Mouse (Mus musculus) layer of hippocampus, postnatal 14 days (tissue): ENCODE results near the gene Gm6880. TPM values are rescaled to one million over a fixed set of nuclear protein-coding genes. Genes with fewer than 3 reads are reported as not detected.
"Not testable (repeated sequence)": the region's sequence is repeated elsewhere in the genome, so short reads cannot be mapped to it uniquely, and the experiment has no call there.

Experiments used
- DNase-seq, 2 experiments: peaks; one replicate each; pipeline ENCODE4 v3.0.0; 2021 to 2022; ENCODE audit warnings: low spot score in 2 of 2, mixed read lengths in 1 of 2
- long read RNA-seq, 2 experiments: library from polyadenylated mRNA; stranded (forward); transcript quantifications; one replicate each; pipeline ENCODE4 v2.0.0; 2021
- total RNA-seq, 2 experiments: library from RNA; stranded (reverse); gene quantifications; 2 replicates each; pipeline ENCODE4 v1.2.3; 2021

Gene Gm6880
- total RNA-seq, result not detected
- long read RNA-seq, experiment 1, result 0 reads
- long read RNA-seq, experiment 2, result 0 reads

DNA sequence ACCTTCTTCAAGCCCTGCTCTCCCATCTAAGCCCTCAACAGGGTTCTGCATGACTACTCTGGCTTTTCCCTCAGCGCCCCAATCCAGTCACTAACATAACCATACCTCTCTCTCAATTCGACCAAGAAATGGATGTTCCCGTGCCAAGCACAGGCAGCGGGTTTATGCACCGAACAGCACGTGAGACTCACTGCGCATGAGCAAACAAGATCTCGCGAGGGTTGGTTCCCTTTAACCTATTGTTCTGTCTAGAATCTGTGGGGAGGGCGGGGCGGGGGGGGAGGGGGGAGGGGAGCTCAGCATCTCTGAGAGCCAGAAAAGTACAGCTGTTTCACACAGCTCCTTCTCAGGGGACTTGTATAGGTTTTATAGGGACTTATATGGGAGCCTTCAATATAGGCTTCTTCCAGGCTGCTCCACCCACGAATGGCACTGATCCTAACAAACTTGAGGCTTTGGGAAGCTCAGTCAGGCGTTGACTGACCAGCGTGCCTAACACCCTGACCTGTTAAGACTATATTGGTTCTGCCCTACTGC, at the start of gene Gm6880:
Gene Gm6880 (minus strand): TSS at position 51 of the 537 bp plus-strand sequence.
- not testable (repeated sequence) for DNase-seq

DNA sequence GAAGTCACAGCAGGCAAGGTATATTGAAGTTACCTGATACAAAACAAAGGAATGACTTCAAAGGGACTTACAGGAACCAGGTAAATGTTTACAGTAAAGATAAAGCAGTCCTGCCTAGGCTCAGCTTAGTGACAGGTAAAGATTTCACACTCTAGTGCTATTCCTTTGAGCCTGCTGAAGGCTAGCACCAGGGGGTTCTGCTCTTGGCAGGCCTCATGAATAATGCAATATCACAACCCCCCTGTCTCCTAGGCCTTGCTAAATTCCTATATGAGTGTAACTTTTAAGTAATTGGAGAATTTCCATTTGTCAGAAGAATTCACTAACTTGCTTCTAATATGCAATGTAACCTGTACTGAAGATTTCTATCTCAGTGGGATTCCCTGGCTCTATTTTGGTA, 36.3 kb upstream of the Gm6880 start:
- not testable (repeated sequence) for DNase-seq

DNA sequence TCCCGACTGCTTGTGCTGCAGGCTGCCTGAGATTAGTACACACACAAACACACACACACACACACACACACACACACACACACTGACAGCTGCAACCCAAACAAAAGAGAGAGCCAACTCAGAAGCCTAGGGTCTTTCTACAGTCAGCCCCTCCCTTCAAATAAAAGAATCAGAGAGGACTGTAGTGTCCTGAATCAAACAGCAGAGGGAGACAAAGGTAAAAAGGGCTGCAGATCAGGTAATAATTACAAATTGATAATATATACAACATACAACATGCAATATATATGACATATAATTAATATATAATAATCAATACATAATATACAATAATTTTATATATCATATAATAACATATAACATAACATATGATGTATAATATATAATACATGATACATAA, 15.9 kb upstream of the Gm6880 start:
- no peak for DNase-seq

DNA sequence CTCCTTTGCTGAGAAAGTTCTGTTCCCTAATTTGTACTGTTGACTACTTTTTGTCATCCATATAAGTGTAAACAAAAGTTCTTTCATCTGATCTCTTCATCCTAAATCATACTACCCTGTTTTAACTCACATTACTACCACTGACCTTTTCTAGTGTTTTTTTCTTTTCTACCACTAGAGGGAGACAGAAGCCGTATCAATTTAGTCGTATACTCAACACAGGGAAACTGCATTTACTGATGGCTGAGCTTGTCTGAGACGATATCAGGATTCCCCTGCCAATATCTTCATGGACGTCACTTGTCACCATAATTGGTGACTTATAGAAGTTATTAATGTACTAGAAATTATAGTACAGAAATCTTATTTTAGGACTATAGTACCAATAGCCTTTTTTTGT, 28.4 kb downstream of the Gm6880 start:
- peak in 1 of 2 experiments; percentile 50 for DNase-seq

DNA sequence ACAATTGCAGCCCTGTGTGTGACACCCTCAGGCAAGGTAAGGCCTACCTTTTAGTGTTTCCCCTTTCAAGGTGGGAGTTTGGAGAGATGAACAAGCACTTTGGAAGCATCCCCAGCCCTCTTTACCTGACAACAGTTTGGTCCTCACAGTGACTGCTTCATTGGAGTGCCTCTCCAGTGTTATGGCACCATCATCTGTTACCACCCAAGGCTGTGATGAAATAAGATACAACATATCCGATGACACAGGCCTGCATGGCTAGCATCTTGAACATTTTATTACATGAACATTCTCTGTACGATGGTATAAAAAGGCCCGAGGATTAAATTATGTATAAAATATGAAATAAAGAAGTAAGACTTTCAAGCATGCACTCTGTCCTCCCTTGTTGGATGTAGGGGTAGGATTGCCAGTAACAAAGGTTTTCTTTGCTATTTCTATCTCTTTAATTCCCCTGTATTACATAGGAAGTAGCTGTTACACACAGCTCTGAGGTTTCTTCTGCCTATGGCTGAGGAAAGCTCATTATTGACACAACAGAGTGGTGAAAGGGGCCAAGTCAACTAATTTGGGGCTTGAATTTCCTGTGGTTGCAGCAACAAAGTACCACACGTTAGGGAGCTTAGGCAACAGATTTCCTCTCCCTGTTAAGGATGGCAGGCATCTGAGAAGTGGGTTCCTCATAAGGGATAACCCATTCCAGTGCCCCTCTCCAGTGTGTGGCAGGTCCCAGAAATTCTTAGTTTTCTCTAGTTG, 29.9 kb downstream of the Gm6880 start:
- DNase-seq, result no peak

Other genes with a start within 250 kb of the Gm6880 start
- 100 to 1,000 TPM; 133 to 154 TPM for gene Flna, start 231.6 kb downstream of the Gm6880 start, total RNA-seq
- gene Emd, start 226.7 kb downstream of the Gm6880 start, total RNA-seq, result 10 to 100 TPM; 37.9 to 39.3 TPM
- gene Rpl10, start 210.6 kb downstream of the Gm6880 start, total RNA-seq, result 100 to 1,000 TPM; 156 to 173 TPM
- 10 to 100 TPM; 47.9 to 67.4 TPM for gene Taz, start 199.5 kb downstream of the Gm6880 start, total RNA-seq
- gene Dnase1l1, start 199.1 kb downstream of the Gm6880 start, total RNA-seq, result 1 to 10 TPM; 2.0 to 2.2 TPM
- gene Atp6ap1, start 184.3 kb downstream of the Gm6880 start, total RNA-seq, result 100 to 1,000 TPM; 302 to 318 TPM
- 100 to 1,000 TPM; 656 to 707 TPM for gene Gdi1, start 176.4 kb downstream of the Gm6880 start, total RNA-seq
- gene Fam50a, start 168.4 kb downstream of the Gm6880 start, total RNA-seq, result 10 to 100 TPM; 36.5 to 44.4 TPM
- gene Plxna3, start 152.3 kb downstream of the Gm6880 start, total RNA-seq, result 10 to 100 TPM; 41.8 to 42.3 TPM
- 10 to 100 TPM; 32.6 to 35.7 TPM for gene Lage3, start 127.8 kb downstream of the Gm6880 start, total RNA-seq
- 10 to 100 TPM; 57.5 to 59.6 TPM for gene Ubl4a, start 108.2 kb downstream of the Gm6880 start, total RNA-seq
- gene Slc10a3, start 108.0 kb downstream of the Gm6880 start, total RNA-seq, result 1 to 10 TPM; 1.8 to 2.0 TPM
- 10 to 100 TPM; 16.9 to 23.5 TPM for gene Fam3a, start 88.1 kb downstream of the Gm6880 start, total RNA-seq
- gene Ikbkg, start 88.1 kb downstream of the Gm6880 start, total RNA-seq, result 10 to 100 TPM; 45.3 to 47.5 TPM
- 10 to 100 TPM; 28.4 to 30.5 TPM for gene G6pdx, start 52.2 kb downstream of the Gm6880 start, total RNA-seq
- gene Olfr1326-ps1, start 93.5 kb upstream of the Gm6880 start, total RNA-seq, result not detected
- not detected for gene Olfr1325, start 111.3 kb upstream of the Gm6880 start, total RNA-seq
- gene Gm5640, start 164.2 kb upstream of the Gm6880 start, total RNA-seq, result 1 to 10 TPM in 1 of 2 experiments, under 1 TPM in 1; 0.98 to 1.0 TPM